Mouse (Mus musculus) embryonic fibroblast, embryonic 13.5 days (primary cell): Measurements from ENCODE around the gene Itgb6. TPM values are rescaled to one million over a fixed set of nuclear protein-coding genes. Genes with fewer than 3 reads are reported as not detected.

Source experiments
- H3K27ac ChIP-seq: 2 replicates; pipeline ENCODE4 v1.5.1; 2012; ENCODE audit warnings: low read length, control low read depth, inconsistent platforms; ENCODE audit not compliant: insufficient read depth
- H3K4me1 ChIP-seq: 2 replicates; pipeline ENCODE4 v1.6.1; 2011; ENCODE audit warnings: low read length; ENCODE audit not compliant: control insufficient read depth, insufficient read depth
- H3K4me3 ChIP-seq: 2 replicates; pipeline ENCODE4 v1.5.1; 2011; ENCODE audit warnings: mild to moderate bottlenecking, control low read depth, low read length; ENCODE audit not compliant: insufficient read depth
- CTCF ChIP-seq: IDR thresholded peaks from 2 replicates; pipeline ENCODE4 v1.5.1; 2011; ENCODE audit warnings: mild to moderate bottlenecking, control low read depth, low read length, moderate library complexity, borderline replicate concordance; ENCODE audit not compliant: insufficient read depth
- POLR2A ChIP-seq: IDR thresholded peaks from 2 replicates; pipeline ENCODE4 v1.6.1; 2011; ENCODE audit warnings: low read depth, mild to moderate bottlenecking, control low read depth, low read length, moderate library complexity
- polyA plus RNA-seq: library from polyadenylated mRNA; stranded (reverse); fragments of >200 nt; gene quantifications from 2 replicates; pipeline ENCODE4 v1.2.4, GENCODE M21; 2011; ENCODE audit warnings: low read depth; ENCODE audit not compliant: missing spikeins, insufficient read length

Gene Itgb6
- polyA plus RNA-seq, 1 experiment, result not detected

DNA sequence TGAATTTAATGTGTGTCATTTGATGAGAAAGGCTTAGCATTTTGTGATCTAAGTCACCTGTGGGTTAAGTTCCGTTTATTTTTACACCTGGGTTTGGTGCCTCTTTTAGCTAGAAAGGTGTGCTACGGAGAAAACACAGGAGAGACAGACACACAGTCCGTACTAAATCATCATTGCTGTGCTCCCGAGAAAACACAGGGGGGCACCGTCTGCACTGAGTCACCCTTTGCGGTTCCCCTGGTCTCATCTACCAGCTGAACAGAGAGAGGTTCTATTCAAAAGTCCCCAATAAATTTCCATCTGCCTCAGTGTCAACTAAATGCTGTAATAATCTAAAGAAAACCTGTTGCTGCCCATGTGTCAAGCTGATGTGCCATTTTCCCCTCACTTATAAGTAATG lies 8.5 kb upstream of the Itgb6 start:
- Histone ChIP-seq H3K27ac (no peak overlapping the region), H3K4me3 (no peak overlapping the region), H3K4me1 (no peaks in the 10 kb centered on the region)
- TF ChIP-seq POLR2A, result no peak
- TF ChIP-seq CTCF, result 0 out of 2 replicates have a peak, but pooled peaks have one; percentile 12

DNA sequence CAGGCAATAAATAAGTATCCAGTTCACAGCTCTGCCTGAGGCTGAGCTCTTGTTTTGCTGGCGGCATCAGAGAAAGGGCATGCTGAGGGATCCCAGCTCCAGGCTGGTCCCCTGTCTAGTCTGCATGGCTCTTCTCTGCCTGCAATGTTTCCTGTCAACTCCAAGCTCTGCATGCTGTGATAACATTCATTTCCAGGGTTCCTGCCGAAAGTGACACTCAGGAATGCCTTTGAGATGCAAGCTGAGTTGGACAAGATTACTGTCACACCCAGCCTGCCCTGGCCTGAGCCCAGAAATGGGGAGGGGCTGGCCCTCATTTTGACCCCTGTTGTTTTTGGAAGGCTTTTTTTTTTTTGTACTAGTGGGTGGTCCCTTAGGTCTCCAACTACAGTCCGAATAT lies 7.6 kb upstream of the Itgb6 start:
- Histone ChIP-seq H3K4me3 (no peak overlapping the region), H3K4me1 (no peaks in the 10 kb centered on the region), H3K27ac (no peak overlapping the region)
- TF ChIP-seq POLR2A (no peak), CTCF (no peak)

DNA sequence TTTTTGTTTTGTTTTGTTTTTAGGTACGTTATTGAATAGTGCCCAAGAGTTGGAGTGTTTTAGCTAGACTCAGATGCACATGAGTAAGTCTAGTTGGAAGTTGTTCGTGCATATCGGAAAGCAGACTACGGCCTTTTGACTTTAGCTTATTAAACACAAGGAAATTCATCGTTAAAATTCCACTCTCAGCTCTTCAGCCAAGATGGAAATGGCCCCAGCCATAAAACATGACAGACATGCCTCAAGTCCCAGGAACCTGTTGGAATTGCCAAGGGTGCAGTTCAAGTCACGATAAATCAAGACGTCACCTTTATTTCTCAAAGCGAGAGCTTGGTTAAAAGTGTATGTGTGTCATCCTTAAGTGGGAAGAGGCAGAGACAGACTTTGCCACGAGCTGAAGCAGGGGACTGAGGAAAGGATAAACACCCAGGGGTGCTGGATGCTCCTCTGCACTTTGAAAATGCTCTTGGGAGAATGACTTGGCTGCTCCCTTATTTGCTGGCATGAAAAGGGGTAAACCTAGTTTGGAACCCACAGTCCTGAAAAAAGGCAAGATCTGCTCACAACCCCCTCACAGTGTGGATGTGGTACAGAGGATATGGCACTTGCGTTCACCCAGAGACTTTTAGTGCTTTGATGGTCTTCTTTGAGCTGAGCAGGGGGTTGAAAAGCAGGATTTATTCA lies 6.6 kb upstream of the Itgb6 start:
- no peaks in the 10 kb centered on the region for H3K4me1 ChIP-seq
- H3K27ac ChIP-seq, result no peak overlapping the region
- no peak overlapping the region for H3K4me3 ChIP-seq
- TF ChIP-seq CTCF, result no peak
- no peak for TF ChIP-seq POLR2A

DNA sequence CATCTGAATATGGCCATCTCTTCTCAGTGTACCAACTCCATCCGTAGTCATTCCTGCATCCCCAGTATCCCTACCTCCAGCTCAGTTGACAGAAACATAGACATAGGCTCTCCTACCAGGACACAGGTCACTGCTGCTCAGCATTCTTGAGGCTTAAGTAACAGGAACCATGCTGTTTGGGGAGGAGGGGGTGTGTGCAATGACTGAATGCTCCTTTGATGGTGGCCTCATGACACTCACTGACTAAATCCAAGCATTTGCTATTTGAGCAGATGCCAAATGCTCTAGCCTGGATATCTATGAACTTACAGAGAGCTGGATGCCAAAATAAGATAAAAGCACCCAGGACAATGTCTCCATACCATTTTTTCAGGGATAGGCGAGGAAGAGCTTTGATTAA lies 2.2 kb upstream of the Itgb6 start:
- no peak for TF ChIP-seq POLR2A
- TF ChIP-seq CTCF, result no peak
- Histone ChIP-seq H3K27ac (no peak overlapping the region), H3K4me1 (no peaks in the 10 kb centered on the region), H3K4me3 (no peak overlapping the region)

DNA sequence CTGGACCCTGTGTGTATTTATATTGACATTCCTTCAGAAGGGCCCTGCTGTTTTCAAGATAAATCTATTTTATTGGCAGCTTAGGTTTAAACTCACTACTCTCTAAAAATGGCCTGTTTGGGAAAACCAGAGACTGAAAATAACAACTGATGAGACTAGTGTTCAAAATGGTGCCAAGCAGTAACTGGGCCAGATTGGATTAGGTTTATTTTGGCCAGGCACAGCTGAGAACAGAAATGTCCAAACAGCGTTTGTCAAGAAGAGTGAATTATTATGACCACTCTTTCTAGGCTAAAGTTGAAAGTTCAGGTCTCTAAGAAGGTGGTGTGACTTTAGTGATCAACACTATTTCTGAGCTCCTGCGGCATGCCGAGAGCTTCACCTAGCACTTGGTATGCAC lies 524 bp upstream of the Itgb6 start:
- H3K4me1 ChIP-seq, result no peaks in the 10 kb centered on the region
- TF ChIP-seq POLR2A, result no peak
- TF ChIP-seq CTCF, result no peak
- H3K4me3 ChIP-seq, result no peak overlapping the region
- H3K27ac ChIP-seq, result peak overlapping the region; percentile 14; the same call in 1 of the 2 replicates

DNA sequence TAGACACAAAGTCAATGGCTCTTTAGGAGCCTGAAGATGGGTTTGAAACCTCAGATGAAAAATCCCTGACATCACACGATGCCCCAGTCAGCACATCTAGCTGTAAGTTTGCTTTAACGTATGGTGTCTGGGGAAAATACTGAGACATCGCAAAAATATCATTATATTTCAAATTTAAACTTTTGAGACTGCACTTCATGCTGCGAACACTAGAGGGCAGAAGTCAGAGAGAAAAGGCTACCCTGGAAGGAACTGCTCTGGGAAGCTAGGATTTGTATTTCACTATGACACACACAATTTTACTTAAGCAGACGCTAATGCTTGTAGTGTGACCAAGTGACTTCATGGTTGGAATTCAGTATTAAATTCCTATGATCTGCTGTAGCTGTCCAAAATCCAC lies 1.5 kb downstream of the Itgb6 start:
- no peaks in the 10 kb centered on the region for H3K4me1 ChIP-seq
- TF ChIP-seq CTCF, result no peak
- no peak for TF ChIP-seq POLR2A
- no peak overlapping the region for H3K27ac ChIP-seq
- H3K4me3 ChIP-seq, result no peak overlapping the region

DNA sequence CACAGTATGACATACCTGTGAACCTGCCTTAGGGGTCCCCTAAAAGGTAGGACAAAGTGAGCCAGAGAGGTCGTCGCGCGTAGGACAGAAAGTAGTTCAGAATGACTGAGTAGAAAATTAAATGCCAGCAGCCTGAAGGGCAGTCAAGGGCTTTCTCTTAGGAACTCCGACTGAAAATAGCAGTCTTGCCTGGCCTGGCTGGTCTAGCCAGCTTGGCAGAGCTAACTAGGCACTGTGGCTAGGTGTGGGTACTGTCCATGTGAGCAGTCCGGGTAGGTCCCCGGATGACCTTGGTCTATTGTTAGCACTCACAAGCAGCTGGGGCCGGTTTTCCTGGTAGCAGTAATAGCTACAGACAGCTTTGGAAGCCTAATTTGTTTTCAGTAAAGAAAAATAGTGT lies 2.2 kb downstream of the Itgb6 start:
- TF ChIP-seq CTCF (no peak), POLR2A (no peak)
- Histone ChIP-seq H3K4me3 (no peak overlapping the region), H3K27ac (no peak overlapping the region), H3K4me1 (peaks cover 2% of the 10 kb centered on the region; the same call in 1 of the 2 replicates)

DNA sequence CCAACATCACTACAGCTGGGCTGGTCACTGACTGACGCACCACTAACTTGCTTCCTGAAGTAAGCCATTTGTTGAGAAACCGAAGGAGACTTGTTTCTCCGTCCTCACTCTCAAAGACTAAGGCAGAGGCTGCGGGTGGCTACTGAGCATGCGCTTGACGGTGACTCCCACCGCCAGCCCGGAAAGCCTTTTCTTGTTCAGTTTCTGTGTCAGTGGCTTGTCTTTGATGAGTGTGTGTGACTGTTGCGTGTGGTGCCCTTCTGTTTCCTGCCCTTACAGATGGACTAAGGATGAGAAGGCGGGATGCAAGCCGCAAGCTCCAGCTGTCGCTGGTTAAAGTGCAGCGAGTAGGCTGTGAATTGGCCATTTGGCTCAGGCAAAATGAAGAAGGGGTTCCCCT lies 5.1 kb downstream of the Itgb6 start:
- TF ChIP-seq POLR2A (no peak), CTCF (no peak)
- Histone ChIP-seq H3K4me3 (no peak overlapping the region), H3K4me1 (peaks cover 4% of the 10 kb centered on the region; the same call in 1 of the 2 replicates), H3K27ac (no peak overlapping the region)

DNA sequence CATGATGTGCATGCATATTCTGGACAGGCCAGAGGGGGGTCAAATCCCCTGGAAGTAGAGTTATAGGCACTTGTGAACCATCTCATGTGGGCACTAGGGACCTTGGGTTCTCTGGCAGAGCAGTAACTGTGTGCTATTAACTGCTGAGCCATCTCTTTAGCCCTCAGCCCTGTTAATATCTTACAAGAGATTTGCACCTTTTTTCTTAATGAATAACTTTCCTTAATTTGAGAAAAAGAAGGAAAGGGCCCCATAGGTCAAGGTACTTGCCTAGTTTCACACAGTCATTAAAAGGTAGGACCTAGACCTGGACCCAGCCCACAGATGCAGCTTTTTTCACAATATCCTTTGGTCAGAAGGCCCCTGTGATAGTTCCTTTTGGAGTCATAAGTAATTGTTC lies 5.9 kb downstream of the Itgb6 start:
- Histone ChIP-seq H3K4me1 (peaks cover 4% of the 10 kb centered on the region; the same call in 1 of the 2 replicates), H3K4me3 (no peak overlapping the region), H3K27ac (no peak overlapping the region)
- TF ChIP-seq POLR2A, result no peak
- TF ChIP-seq CTCF, result no peak

DNA sequence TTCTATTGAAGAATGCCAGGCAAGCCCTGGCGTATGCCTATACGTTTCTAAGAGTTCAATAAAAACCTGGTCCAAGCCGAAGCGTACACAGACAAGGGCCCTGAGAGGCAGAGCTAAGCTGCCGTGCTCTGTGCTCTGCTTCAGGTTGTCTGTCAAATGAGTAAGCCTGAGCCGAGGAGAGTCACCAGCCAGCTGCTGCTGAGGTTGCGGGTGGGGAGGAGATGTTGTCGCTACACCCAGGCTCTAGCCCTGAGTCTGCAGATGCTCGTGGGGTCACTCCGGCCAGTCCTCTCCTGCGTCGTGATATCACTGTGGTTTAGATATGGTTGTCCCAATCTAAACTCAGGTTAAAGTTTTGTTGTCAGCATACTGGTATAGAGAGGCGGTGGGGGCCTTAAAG lies 6.7 kb downstream of the Itgb6 start:
- H3K4me3 ChIP-seq, result no peak overlapping the region
- no peak for TF ChIP-seq CTCF
- TF ChIP-seq POLR2A, result no peak
- H3K27ac ChIP-seq, result no peak overlapping the region
- H3K4me1 ChIP-seq, result peaks cover 4% of the 10 kb centered on the region; the same call in 1 of the 2 replicates

DNA sequence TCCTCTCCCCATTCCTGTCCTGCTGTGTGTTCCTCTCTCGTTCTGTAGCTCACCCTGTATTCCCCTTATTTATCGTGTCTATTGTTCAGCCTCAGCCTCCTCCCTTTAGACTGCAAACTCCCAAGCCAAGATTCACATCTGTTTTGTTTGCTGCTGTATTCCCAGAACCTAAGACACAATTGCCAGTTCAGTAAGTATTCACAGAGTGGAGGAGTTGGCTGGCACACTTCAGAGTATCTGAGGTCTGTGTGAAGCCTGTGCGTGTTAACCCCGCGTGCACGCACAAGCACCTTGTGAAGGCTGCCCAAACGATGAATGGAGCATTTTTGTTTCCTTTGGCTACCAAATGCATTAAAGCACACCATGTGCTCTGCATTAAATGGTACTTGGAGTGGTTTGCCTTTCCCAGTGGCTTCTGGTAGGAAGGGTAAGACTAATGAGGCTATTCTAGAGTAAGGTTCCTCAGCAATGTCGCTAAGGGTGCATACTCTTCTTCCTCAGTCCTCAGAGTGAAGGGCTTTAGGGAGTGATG lies 7.4 kb downstream of the Itgb6 start:
- peaks cover 4% of the 10 kb centered on the region; the same call in 1 of the 2 replicates for H3K4me1 ChIP-seq
- H3K27ac ChIP-seq, result no peak overlapping the region
- no peak overlapping the region for H3K4me3 ChIP-seq
- no peak for TF ChIP-seq POLR2A
- TF ChIP-seq CTCF, result no peak
